Comparison of ENCODE assay signal across 16 mouse cellular contexts in genomic region chr1:91350841-91351240, GRCm38 (mm10). TPM values are rescaled to one million over a fixed set of nuclear protein-coding genes. Genes with fewer than 3 reads are reported as not detected.
DNase-seq lines count a peak whose midpoint lies in the region; ATAC-seq and TF ChIP-seq lines count a peak whose summit lies in the region.
"Had no signal": no experiment of that assay in that cellular context is flagged by ENCODE, and none has a peak within 500 bp of the region (broad histone marks: within the 10 kb centered on the region; RNA-seq: fewer than 3 reads in every experiment).

Gene Klhl30 (plus strand): TSS chr1:91351016.

- H3K27ac ChIP-seq in gastrocnemius, adult 2 months, result peak within 1 kb of the TSS; percentile 91
- peak within 1 kb of the TSS; percentile 92 for H3K27ac ChIP-seq in heart, embryonic 16.5 days (ENCODE audit: low read length)
- H3K27ac ChIP-seq in layer of hippocampus, adult 2 months, result no peak within 1 kb of the TSS
- H3K27ac ChIP-seq: hindbrain, embryonic 14.5 days; neural tube, embryonic 15.5 days had no signal

- intact Hi-C loops in gastrocnemius, adult 2 months (cut with DNase I), result no loop called here

- H3K27me3 ChIP-seq in heart, embryonic 16.5 days (ENCODE audit: control insufficient read depth, insufficient read depth, low read length), result peaks cover 9% of the 10 kb centered on the region

- DNase-seq in gastrocnemius, adult 2 months, result peak; percentile 76
- DNase-seq in heart, adult 18-20 months, result peak; percentile 56 to 67
- peak; percentile 68 for DNase-seq in skeletal muscle tissue, adult 2 months (ENCODE audit: low read depth, low spot score)
- no peak for DNase-seq in layer of hippocampus, adult 2 months (ENCODE audit: low spot score in 2 of 2)
- no peak for DNase-seq in neural tube, embryonic 10.5 days (ENCODE audit: extremely low spot score, low spot score)
- no peak for DNase-seq in left cerebral cortex, adult 11 months (ENCODE audit: low spot score)
- DNase-seq: cerebellum, adult 9-10 months; kidney, adult 2 months; kidney, postnatal 4 days; liver; right cerebral cortex, postnatal 14 days; thymus, adult 18-20 months had no signal

- WGBS in heart, embryonic 16.5 days, result 15% methylated on average over 4 of the region's 4 CpGs

- ATAC-seq in heart, embryonic 16.5 days (replicated peaks; ENCODE audit: extremely low read depth, insufficient read depth, low FRiP score), result peak; percentile 92

- H3K36me3 ChIP-seq in heart, embryonic 16.5 days (ENCODE audit: control insufficient read depth, insufficient read depth), result peaks cover 5% of the 10 kb centered on the region; the same call in 1 of the 2 replicates
- H3K36me3 ChIP-seq: neural tube, embryonic 15.5 days had no signal

- peak within 1 kb of the TSS; percentile 67 for H3K4me2 ChIP-seq in heart, embryonic 16.5 days (ENCODE audit: low read depth, low read length)
- H3K4me2 ChIP-seq: hindbrain, embryonic 14.5 days; neural tube, embryonic 15.5 days had no signal

- peak within 1 kb of the TSS; percentile 78 for H3K4me3 ChIP-seq in gastrocnemius, adult 2 months
- peak within 1 kb of the TSS; percentile 53 for H3K4me3 ChIP-seq in heart, embryonic 16.5 days (ENCODE audit: low read length)
- no peak within 1 kb of the TSS for H3K4me3 ChIP-seq in layer of hippocampus, adult 2 months
- H3K4me3 ChIP-seq: megakaryocyte, embryonic 14.5 days; neural tube, embryonic 15.5 days had no signal

- no peak for TF ChIP-seq CTCF in gastrocnemius, adult 2 months (IDR thresholded peaks at IDR 0.05)
- no peak for TF ChIP-seq CTCF in layer of hippocampus, adult 2 months (conservative IDR thresholded peaks at IDR 0.05)

- peaks cover 25% of the 10 kb centered on the region for H3K4me1 ChIP-seq in heart, embryonic 16.5 days (ENCODE audit: control insufficient read depth, insufficient read depth, low read length)
- H3K4me1 ChIP-seq: neural tube, embryonic 15.5 days had no signal

- H3K9ac ChIP-seq in heart, embryonic 16.5 days (ENCODE audit: low read length), result peak within 1 kb of the TSS; percentile 72
- H3K9ac ChIP-seq: hindbrain, embryonic 14.5 days; neural tube, embryonic 15.5 days had no signal

- no peaks in the 10 kb centered on the region for H3K9me3 ChIP-seq in heart, embryonic 16.5 days (replicated peaks; ENCODE audit: control insufficient read depth, low read length)
- H3K9me3 ChIP-seq: megakaryocyte, embryonic 14.5 days; neural tube, embryonic 15.5 days had no signal

RNA-seq across cellular contexts. Expression of gene Klhl30, which starts in this region (rescaled TPM):
- total RNA-seq in gastrocnemius, adult 2 months (2021), result 10 to 100 TPM; 49.9 to 89.8 TPM
- total RNA-seq in heart, adult 18-20 months (2021), result 10 to 100 TPM; 47.1 to 54.9 TPM
- 51.4 and 58.4 TPM in 2 replicates for polyA plus RNA-seq in heart, embryonic 16.5 days (2015; fragmentation: Nextera tagmentation; extraction: Ambion mirVana)
- under 1 TPM in 1 of 2 experiments, not detected in 1; 0.15 TPM for total RNA-seq in layer of hippocampus, adult 2 months (2021)

Comparison
In these comparisons a context has a peak if more than half of its experiments do, and no peak if none do; other contexts are left out.
1. RNA of gene Klhl30 (total RNA-seq): 49.9 to 89.8 TPM in gastrocnemius, adult 2 months and 47.1 to 54.9 TPM in heart, adult 18-20 months; 0.15 TPM in layer of hippocampus, adult 2 months; every median in the first group is over 10 times any median in the second.
2. DNase-seq: peak in gastrocnemius, adult 2 months (single experiment), heart, adult 18-20 months (2 of 2) and skeletal muscle tissue, adult 2 months (single experiment); none in layer of hippocampus, adult 2 months (0 of 2), neural tube, embryonic 10.5 days (single experiment) and left cerebral cortex, adult 11 months (single experiment).